Mouse (Mus musculus) c-Kit-negative CD71-positive TER-119-positive erythroid progenitor cells, embryonic 14.5 days (primary cell): ENCODE results near the gene Cog3.

Experiments
- DNase-seq: peaks from one replicate; pipeline ENCODE4 v3.0.0-alpha.2; 2013; ENCODE audit warnings: low read depth, low spot score

Cog3 gene

GRCm38 (mm10) chr14:75697928-75698327 is 56.4 kb downstream of the Cog3 start:
- no peak for DNase-seq

- no peak for DNase-seq
These were observed 58.2 kb downstream of the Cog3 start for GRCm38 (mm10) chr14:75696096-75696495.

- DNase-seq: no peak
These were observed 63.9 kb downstream of the Cog3 start for GRCm38 (mm10) chr14:75690428-75690827.

- DNase-seq: no peak
These were observed 78.0 kb downstream of the Cog3 start for GRCm38 (mm10) chr14:75676316-75676715.

GRCm38 (mm10) chr14:75669085-75669645 is 85.2 kb downstream of the Cog3 start:
- DNase-seq: no peak

GRCm38 (mm10) chr14:75665430-75666180 is 88.7 kb downstream of the Cog3 start:
- DNase-seq: no peak

- DNase-seq: no peak
These were observed 92.8 kb downstream of the Cog3 start for GRCm38 (mm10) chr14:75661548-75661947.

- DNase-seq: no peak
These were observed 93.4 kb downstream of the Cog3 start for GRCm38 (mm10) chr14:75660936-75661335.
